Mouse (Mus musculus) retina, adult 2 months (tissue): ENCODE measurements around the gene Arpp21.
"Not testable (repeated sequence)": the region's sequence is repeated elsewhere in the genome, so short reads cannot be mapped to it uniquely, and the experiment has no call there.

ENCODE experiments used
- DNase-seq: peaks from one replicate; pipeline ENCODE4 v3.0.0-alpha.2; 2012; ENCODE audit warnings: low read depth, low spot score

Gene Arpp21

DNA sequence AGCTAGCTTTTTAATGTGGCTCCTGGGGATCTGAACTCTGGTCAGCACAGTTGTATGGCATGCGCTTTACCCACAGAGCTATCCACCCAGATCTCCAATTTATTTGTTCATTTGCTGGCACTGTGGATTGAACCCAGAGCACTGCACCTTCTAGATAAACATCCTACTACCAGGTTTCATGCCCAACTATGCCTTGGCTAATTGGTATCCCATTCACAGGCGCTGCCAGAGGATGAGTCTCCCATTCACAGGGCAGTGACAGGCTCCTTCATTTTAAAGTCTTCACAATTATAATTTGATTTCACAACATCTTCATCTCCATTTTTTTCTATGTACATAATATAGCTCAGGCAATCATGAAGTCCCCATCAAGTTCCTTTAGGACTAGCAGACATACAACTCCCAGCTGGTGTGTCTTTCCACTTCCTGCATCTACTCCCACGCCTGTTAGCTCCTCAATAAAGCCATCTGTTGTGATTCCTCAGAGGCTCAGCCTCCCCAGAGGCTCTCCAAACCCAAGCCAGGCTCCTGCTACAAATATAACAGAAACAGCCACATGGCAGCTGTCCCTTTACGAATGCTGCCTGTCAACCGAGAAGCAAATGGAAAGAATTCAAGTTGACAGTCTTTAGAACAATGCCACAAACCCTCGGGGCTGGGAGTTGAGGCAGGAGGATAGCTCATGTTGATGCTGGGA, 133.4 kb downstream of the Arpp21 start:
- no peak for DNase-seq

DNA sequence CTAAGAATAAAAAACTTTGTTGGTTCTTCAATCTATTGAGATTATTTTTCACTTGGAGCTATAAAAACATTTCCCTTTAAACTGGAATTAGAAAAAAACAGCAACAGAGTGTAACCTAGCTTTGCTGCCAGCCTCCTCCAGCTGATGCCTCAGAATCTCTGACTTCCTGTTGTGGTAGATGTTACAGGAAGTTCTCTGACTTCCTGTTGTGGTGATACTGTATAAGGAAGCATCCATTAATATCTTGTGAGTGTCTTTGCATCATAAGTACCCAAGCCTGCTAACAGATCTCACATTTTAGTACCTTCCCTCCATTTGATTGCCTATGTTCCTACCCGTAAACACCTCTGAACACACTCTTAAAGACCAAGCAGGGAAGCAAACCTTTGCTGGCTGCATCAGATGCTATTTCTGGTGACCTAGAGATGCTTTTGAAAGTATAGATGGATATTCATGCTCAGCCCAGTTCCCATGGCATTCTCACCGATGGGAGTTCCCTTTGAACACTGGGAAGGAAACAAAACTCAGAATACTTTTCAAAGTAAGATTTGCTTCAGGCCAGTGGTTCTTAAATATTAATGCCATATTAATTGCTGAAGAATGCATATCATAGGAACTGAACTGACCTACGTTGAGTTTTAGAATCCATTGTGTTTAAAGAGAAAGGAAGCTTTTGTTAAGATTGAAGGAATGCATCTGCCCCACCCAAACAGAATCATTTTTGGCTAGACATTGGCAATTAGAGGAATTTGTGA, 134.7 kb downstream of the Arpp21 start:
- DNase-seq = no peak

DNA sequence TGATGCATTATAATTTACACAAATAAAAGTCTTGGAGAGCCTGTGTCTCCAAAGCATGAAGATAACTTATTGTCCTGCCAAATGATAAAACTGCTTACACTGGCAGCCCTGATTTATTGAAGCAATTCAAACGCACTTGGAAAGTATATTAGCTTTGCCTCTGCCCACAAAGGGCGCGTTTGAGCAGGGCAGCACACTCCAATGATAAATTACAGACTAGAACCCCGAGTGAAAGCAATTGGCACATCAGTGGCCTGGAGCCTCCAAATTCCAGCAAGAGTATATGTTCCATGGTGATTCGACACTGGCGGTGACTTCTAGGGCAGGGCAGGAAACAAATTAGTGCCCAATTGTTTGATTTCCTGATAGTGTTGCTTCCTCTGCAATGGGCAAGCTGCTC, 137.5 kb downstream of the Arpp21 start:
- DNase-seq = no peak

DNA sequence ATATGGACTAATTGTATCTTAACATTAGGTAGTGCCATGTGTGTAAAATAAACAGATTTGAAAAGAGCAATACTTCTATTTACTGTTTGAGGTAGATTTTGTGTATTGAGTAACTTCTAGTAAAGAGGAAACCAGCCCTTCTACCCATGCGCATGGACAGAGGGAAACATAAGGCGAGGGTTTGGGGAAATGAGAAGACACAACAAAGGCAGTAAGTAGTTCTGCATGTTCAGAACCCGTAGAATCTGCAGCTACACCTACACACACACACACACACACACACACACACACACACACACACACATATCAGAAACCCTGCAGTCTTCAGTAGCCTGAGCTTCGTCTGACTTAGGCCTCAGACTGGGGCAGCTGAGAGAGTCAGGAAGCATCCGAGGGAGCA, 140.0 kb downstream of the Arpp21 start:
- no peak for DNase-seq

DNA sequence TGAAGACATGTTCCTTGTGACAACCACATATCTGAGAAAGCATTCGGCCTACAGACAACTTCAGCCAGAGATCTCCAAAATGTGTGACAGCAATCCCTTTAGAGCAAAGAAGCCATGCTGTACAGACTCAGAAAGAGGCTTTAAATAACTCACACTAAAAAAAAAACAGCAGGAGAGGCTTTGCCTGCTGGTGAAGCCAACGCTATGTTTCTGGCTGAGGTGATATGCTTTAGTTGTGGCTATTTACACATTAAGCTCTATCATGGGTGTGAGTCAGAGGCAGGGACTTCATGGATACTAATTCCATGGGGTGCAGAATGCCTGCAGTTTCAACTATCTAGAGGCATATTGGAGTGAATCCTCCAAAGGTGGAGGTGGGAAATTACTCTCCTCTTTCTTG, 140.5 kb downstream of the Arpp21 start:
- DNase-seq = no peak

DNA sequence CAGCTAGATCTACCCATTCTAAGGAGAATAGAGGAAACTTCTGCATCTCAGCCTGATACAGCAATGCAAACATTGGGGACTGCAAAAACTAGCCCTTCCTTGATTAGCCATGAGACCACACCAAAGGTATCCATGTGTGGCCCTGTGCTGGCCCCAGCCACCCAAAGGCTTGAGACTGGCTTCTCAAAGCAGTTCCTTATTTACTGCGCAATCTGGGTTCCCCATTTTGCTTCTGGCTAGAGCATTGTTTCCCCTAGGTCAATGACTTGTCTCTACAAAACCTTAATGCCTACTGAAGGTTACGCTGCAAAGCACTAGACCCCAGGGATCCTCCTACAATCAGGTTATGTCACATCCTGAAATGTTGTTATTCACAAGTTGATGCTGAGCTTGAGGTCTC, 156.8 kb downstream of the Arpp21 start:
- no peak for DNase-seq

DNA sequence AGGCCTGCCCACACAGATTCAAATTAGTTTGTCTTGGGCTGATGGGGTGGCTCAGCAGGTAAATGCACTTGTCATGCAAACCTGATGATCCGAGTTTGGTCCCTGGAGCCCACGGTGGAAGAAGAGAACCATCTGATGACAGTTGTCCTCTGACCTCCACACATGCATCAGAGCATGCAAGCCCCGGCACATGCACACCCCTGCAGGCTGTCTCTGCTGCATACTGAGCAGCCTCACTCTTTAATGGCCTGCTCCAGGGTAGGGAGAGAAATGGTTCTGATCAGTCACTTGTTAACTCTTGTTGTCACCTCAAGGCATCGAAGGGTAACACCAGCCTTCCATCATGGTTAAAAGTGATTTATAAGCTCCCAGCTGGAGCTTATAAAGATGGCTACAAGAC, 157.3 kb downstream of the Arpp21 start:
- DNase-seq = no peak

DNA sequence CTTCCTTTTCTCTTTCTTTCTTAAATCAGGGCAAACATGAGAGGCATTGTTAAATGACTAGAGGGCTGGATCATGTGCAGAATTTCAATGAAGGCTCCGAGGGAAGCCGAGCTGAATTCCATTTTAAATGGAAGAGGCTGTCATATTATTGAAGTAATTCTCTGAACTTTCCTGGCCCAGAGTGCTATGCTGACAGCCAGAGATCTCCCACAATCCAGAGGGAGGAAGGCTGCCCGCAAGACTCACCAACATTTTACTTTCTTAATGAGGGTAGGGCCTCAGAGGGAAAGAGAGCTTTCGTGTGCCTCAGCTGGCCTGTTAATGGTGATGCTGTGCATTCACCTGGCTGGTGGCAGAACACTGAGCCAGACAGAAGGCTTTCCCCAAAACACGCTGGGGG, 160.5 kb downstream of the Arpp21 start:
- no peak for DNase-seq

DNA sequence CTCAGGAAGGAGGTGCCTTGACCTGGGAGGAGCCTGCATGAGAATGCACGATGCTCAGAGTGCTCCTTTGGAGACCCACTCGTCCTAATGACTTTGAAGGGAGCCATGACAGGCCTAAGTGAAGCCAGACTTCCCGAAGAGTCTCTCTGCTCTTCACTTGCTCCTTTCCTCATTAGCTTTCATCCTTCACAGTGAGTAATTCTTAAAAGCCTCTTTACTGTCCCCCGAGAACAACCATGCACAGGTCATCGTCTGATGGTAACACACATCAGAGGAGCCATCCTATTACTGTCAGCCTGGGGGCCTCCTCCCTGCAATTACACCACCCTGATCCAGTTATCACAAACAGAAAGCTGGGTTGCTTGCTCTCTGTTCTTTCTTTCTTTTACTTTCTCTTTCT, 160.9 kb downstream of the Arpp21 start:
- no peak for DNase-seq

DNA sequence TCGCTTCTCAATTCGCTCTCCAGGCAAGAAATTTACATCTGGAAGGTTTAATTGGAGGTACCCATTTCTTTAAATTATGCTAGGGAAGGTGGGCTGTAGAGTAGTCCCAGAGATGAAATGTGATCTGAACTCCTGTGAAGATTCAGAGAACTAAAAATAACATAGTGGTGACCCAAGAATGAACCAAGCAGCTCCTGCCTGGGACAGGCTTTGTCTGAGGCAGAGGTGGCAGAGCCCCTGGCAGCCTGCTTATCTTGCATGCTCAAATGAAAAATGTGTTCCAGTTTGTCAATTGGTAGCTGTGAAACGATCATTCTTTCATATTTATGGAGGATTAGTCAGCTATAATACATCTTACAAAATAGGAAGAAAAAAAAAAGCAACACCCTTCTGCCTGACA, 164.4 kb downstream of the Arpp21 start:
- no peak for DNase-seq

DNA sequence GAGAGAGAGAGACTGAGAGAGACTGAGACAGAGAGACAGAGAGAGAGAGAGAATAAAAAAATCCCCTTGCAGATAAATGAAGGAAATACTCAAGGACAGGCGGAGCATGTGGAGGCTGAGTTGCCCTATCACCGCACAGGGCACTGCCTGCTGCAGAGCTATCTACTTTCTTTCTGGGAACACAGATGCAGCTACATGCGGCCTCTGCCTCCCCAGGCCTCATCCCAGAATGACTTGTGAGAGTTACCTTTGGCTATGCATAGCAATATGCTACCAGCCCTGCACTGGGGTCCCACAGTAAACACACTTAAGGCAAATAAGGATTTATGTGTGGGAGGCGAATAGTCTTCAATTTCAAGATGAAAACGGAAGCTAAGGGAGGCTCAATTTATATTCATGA, 164.8 kb downstream of the Arpp21 start:
- no peak for DNase-seq

DNA sequence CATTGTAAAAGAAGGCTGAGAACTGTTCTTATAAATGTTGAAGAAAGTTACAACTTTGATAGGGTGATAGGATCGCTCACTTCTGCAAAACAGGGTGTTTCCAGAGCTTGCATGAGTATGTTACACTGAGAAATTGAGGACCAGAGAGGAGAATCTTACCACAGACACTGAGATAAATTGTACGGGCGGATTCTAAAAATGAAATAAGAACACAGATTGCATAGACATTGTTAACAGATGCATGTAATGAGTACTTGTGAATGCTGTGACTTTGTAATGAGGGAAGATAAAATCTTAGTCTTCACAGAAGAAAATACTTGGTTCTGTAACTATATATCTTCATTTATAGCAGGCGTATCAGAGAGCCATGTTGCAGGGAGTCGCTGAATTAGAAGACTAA, 167.5 kb downstream of the Arpp21 start:
- DNase-seq = no peak

DNA sequence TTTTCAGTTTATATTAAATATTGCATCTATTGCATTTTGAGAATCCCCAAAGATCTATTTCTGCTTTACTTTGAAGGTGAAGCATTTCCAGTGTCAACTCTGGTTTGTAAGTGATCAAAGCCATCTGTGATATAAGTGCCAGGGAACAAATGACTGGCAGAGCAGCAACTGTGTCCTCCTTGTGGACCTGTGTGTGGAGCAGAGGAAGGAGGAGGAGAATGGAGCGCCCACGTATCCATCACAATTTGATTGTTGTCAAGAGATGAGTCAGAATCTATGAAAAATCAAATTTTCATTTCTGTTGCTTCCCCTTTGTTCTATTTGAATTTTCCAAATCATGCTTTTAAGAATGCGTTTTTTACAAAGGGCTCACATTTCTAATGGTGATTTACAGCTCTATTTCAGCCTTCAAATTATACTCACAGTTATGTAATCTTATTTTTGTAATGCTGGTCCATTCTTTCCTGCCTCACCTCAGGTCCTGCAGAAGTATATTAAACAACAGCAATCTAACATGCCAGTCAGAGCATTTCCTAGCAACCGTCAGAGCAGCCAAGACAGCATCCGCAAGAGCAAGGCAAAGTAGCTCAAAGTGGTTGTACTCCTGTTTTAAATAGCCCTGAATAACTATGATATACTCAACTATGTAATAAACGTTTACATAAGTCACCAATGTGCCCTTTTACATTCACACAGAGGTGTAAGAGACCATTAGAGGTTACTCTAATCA, 174.9 kb downstream of the Arpp21 start:
- no peak for DNase-seq

DNA sequence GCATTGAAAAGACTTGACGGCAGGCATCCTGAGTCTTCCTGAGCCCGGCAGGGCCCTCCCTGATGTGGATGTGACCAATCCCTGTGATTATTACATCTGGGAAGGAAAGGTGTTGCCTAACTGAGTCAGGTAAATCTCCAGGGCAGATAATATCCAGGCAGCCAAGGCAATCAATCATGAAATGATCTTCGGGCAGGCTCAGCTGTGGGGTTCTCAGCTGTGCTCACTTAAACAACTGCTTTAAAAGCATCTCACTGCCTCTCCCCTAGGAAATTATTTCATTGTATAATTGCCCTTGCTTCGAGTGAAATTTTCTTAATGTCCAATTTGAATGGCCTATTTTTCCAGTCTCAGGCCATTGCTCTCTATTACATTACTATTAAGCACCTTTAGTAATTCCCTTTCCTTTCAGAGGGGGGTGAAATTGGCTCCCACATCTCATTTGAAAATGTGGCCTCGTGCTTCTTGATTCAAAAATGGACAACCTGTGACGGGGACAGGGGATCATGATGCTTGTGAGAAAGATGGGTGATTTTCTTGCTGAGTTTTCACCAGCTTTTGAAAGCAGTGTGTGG, 180.8 kb downstream of the Arpp21 start:
- DNase-seq = no peak

DNA sequence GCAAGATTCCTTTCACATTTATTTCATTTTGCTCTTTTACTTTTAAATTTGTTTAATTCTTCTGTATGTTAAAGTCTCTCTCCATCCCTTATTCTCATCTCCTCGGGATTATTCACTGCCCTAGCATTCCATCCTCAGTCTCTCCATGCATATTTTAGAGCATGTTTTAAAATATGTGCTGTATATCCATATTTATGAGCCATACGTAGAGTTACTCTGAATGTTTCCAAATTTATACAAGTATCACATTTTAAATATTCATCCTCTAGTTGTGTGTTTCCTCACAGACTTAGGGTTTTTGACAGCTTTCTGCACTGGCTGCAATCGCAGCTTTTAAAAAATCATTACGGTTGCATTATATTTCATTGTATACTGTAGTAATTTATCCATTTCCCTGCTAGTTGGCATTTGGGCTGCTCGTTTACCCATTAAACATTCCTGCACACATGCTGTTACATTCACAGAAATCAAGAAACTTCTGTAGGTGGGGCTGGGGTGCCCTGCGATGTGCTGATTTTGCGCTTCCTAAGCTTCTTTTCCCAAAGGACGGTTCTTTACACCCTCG, 187.8 kb downstream of the Arpp21 start:
- DNase-seq = no peak

DNA sequence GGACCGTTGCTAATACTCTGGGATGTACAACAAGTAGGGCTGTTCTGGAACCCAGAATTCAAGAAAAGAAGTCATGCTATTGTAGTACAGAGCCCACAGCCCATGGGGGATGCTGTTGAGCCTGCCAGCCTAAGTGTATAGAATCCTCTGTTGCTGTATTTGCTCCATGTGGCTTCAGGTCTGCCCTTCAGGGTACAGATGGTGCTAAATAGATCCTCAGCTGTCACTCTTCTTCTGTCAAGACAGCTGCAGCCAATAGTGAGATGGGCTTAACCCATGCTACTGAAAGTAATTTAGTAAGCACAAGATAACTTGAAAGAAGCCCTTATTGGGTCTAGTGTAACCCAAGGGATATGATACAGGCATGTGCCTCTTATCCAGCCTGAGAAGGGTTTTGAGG, 195.2 kb downstream of the Arpp21 start:
- no peak for DNase-seq

DNA sequence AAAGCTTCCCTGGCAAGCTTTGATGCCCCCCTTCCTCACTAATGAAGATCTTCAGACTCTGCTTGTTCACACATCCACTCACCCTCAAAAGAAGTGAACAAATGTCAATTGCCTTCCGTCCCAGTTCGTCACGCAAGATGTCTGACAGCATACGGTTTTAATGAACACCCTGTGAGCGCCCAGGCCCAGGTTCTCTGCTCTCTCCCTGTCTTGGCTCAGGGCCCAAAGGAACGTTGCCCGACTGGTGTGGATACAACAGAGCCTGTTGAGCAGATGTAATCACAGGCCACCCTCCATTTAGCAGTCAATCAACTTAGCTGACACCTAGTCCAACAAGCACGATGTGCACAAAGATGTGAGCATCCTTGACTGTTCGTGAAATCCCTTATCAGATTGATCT, 198.0 kb downstream of the Arpp21 start:
- no peak for DNase-seq

DNA sequence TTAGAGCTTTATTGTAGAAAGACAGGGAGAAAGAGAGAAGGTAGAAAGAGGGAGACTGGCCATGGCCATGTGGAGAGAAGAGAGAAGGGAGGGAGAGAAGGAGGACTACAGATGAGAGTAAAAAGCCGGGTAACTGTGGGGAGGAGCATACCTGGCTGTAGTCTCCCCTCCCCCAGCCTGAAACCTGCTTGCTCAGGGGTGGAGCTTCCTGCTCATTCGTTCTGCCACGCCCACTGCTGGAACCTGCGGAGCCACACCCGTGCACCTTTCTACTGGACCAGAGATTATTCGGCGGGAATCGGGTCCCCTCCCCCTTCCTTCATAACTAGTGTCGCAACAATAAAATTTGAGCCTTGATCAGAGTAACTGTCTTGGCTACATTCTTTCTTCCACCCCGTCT, 201.9 kb downstream of the Arpp21 start:
- not testable (repeated sequence) for DNase-seq

DNA sequence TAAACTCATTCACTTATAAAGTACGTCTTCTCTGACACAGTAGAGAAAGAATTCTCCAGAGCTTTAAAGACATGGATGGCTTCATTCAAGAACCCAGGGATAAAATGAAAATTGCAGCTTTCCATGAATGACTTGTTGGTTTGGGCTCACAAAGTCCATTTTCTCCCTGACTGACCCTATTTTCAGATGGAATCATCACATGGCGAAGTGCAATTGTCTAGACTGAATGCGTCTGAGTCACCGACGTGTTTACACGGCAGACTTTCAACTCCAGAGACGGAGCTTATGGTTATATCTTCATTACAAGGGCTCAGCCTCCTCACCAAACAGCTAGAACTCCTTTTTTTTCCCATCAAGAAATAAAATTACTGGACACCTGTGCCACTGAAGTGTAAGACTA, 203.6 kb downstream of the Arpp21 start:
- DNase-seq = no peak

DNA sequence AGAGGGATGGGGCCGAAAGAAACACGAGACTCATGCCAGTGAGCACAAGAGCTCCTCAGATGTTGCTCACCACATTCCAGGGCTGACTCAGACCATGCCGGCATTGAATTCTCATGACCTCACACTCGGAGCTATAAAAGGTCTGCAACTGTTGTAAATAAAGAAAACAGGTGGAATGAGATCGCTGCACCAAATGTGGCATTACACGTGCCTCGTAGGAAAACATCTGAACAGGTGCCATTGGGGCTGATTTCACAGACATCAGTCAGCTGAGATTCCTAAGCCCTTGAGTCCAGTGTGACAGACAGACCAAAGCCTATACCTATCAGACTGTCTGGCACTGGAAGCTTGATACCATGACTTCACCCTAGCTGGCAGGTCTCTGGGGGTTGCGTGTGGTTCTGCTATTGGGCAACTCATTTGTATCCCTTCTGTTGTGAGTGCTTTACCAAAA, 212.1 kb downstream of the Arpp21 start:
- no peak for DNase-seq

DNA sequence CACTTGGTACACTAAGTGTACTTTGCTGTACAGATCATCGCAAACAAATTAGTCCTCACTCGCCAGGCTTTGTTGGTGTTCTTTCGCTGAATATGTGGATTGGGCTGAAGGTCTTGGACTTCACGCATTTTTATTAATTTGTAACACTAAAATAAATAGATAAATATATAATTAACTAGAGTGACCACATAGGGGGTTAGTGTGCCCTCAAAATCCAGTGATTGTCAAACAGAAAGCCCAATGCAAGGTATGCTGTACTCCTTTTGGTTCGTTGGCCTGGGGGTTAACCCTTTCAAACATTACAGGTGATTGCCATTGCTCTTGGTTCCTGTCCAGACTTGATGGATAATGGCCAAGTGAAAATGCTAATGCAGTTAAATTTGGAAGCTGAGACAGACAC, 212.6 kb downstream of the Arpp21 start:
- no peak for DNase-seq
